Mouse (Mus musculus) large intestine, adult 2 months (tissue): ENCODE measurements around the gene Mcmbp. TPM values are rescaled to one million over a fixed set of nuclear protein-coding genes. Genes with fewer than 3 reads are reported as not detected.

ENCODE experiments used
- polyA plus RNA-seq: library from polyadenylated mRNA; depleted of rRNA; stranded (reverse); fragments of >200 nt; gene quantifications from 2 replicates; pipeline ENCODE4 v1.2.3, GENCODE M21; 2012; rRNA removed

Gene Mcmbp
- polyA plus RNA-seq, 1 experiment = 24.0 TPM

Other genes starting within 250 kb of the Mcmbp start
- 17.8 and 21.7 TPM in 2 replicates for gene Bag3, start 216.9 kb downstream of the Mcmbp start, polyA plus RNA-seq
- 2.2 and 2.6 TPM in 2 replicates for gene Inpp5f, start 129.2 kb downstream of the Mcmbp start, polyA plus RNA-seq
- 10.2 and 30.0 TPM in 2 replicates for gene Sec23ip, start 4.4 kb upstream of the Mcmbp start, polyA plus RNA-seq